Mouse (Mus musculus) CH12.LX (cell line): ENCODE results near the gene Gdf10. TPM values are rescaled to one million over a fixed set of nuclear protein-coding genes. Genes with fewer than 3 reads are reported as not detected.

Experiments used
- DNase-seq: peaks from one replicate; pipeline ENCODE4 v3.0.0-alpha.2; 2013; ENCODE audit errors: extremely low read depth
- H3K27ac ChIP-seq: 2 replicates; pipeline ENCODE4 v1.5.1; 2012; ENCODE audit warnings: low read depth, mild to moderate bottlenecking, control low read depth, moderate library complexity; ENCODE audit not compliant: insufficient read depth
- H3K27me3 ChIP-seq: replicated peaks from 2 replicates; pipeline ENCODE3; 2012; ENCODE audit warnings: inconsistent platforms
- H3K36me3 ChIP-seq, 2 experiments: replicated peaks in 1 of 2; 2 replicates each; pipeline versions ENCODE3 to v1.6.1; 2012; ENCODE audit warnings: inconsistent platforms in 1 of 2, low read length in 1 of 2, mild to moderate bottlenecking in 1 of 2, mixed read lengths in 1 of 2, moderate library complexity in 1 of 2; ENCODE audit not compliant: control insufficient read depth in 1 of 2, insufficient read depth in 1 of 2
- H3K4me1 ChIP-seq, 2 experiments: 2 replicates each; pipeline ENCODE4 v1.6.1; 2012; ENCODE audit warnings: inconsistent platforms in 1 of 2, moderate library complexity in 1 of 2; ENCODE audit not compliant: insufficient read depth in 2 of 2, control insufficient read depth in 1 of 2
- H3K4me2 ChIP-seq: 2 replicates; pipeline ENCODE4 v1.6.1; 2012; ENCODE audit warnings: low read depth, mild to moderate bottlenecking, control low read depth; ENCODE audit not compliant: poor library complexity, insufficient read depth, severe bottlenecking
- H3K4me3 ChIP-seq, 3 experiments: fragments of 150-350 bp in 1 of 3; sonication (generic) in 1 of 3; replicated peaks in 1 of 3; 2 replicates each; pipeline versions ENCODE3 to v1.5.1; 2011 to 2012; ENCODE audit warnings: low read depth in 2 of 3, low read length in 2 of 3, mild to moderate bottlenecking in 2 of 3, moderate library complexity in 2 of 3, control low read depth in 1 of 3, improper control_type of control experiment in 1 of 3, inconsistent platforms in 1 of 3, mixed read lengths in 1 of 3; ENCODE audit not compliant: poor library complexity in 1 of 3
- H3K79me2 ChIP-seq: replicated peaks from 2 replicates; pipeline ENCODE4 v1.6.1; 2012; ENCODE audit warnings: mild to moderate bottlenecking, moderate library complexity; ENCODE audit not compliant: control insufficient read depth, poor library complexity, insufficient read depth, severe bottlenecking; ENCODE audit errors: extremely low read depth
- H3K9ac ChIP-seq: 2 replicates; pipeline ENCODE4 v1.6.1; 2012; ENCODE audit warnings: low read depth, mild to moderate bottlenecking, control low read depth, moderate library complexity; ENCODE audit not compliant: insufficient read depth
- H3K9me3 ChIP-seq: replicated peaks from 2 replicates; pipeline ENCODE3; 2012; ENCODE audit warnings: low read length, inconsistent platforms, mixed read lengths
- BHLHE40 ChIP-seq: IDR thresholded peaks from 2 replicates; pipeline ENCODE4 v1.6.1; 2011; ENCODE audit warnings: mild to moderate bottlenecking, low read depth, low read length, improper control_type of control experiment
- CHD1 ChIP-seq: IDR thresholded peaks from 2 replicates; pipeline ENCODE4 v1.6.1; 2012; ENCODE audit warnings: low read depth, low read length, improper control_type of control experiment, inconsistent platforms
- CHD2 ChIP-seq: IDR thresholded peaks from 2 replicates; pipeline ENCODE4 v1.6.1; 2011; ENCODE audit warnings: low read length, improper control_type of control experiment
- CTCF ChIP-seq, 2 experiments: IDR thresholded peaks in 1 of 2; conservative IDR thresholded peaks in 1 of 2; 2 replicates each; pipeline ENCODE4 v1.5.1; 2011 to 2012; ENCODE audit warnings: low read depth in 2 of 2, low read length in 2 of 2, improper control_type of control experiment in 1 of 2, inconsistent platforms in 1 of 2, mild to moderate bottlenecking in 1 of 2, moderate library complexity in 1 of 2
- E2F4 ChIP-seq: IDR thresholded peaks from 2 replicates; pipeline ENCODE4 v1.6.1; 2011; ENCODE audit warnings: low read depth, low read length, improper control_type of control experiment; ENCODE audit not compliant: insufficient replicate concordance
- ELF1 ChIP-seq: IDR thresholded peaks from 2 replicates; pipeline ENCODE4 v1.6.1; 2014; ENCODE audit warnings: low read depth, mild to moderate bottlenecking, inconsistent platforms, low read length, improper control_type of control experiment
- IRF4 ChIP-seq: IDR thresholded peaks from 2 replicates; pipeline ENCODE4 v1.6.1; 2014; ENCODE audit warnings: low read depth, mild to moderate bottlenecking, inconsistent platforms, low read length, improper control_type of control experiment
- JUN ChIP-seq: IDR thresholded peaks from 2 replicates; pipeline ENCODE4 v1.6.1; 2011; ENCODE audit warnings: low read depth, mild to moderate bottlenecking, low read length, improper control_type of control experiment, moderate library complexity; ENCODE audit not compliant: insufficient read depth
- MAFK ChIP-seq: IDR thresholded peaks from 2 replicates; pipeline ENCODE4 v1.6.1; 2011; ENCODE audit warnings: low read length, improper control_type of control experiment; ENCODE audit not compliant: insufficient replicate concordance
- MAX ChIP-seq: IDR thresholded peaks from 2 replicates; pipeline ENCODE4 v1.6.1; 2011; ENCODE audit warnings: low read length, improper control_type of control experiment
- MAZ ChIP-seq: IDR thresholded peaks from 2 replicates; pipeline ENCODE4 v1.6.1; 2012; ENCODE audit warnings: low read depth, mild to moderate bottlenecking, inconsistent platforms, low read length, improper control_type of control experiment, moderate library complexity
- MEF2A ChIP-seq: IDR thresholded peaks from 2 replicates; pipeline ENCODE4 v1.6.1; 2014; ENCODE audit warnings: low read depth, mild to moderate bottlenecking, inconsistent platforms, low read length, improper control_type of control experiment, borderline replicate concordance
- MXI1 ChIP-seq: IDR thresholded peaks from 2 replicates; pipeline ENCODE4 v1.6.1; 2011; ENCODE audit warnings: mild to moderate bottlenecking, low read depth, low read length, improper control_type of control experiment
- NELFE ChIP-seq: IDR thresholded peaks from 2 replicates; pipeline ENCODE4 v1.6.1; 2011; ENCODE audit warnings: low read depth, low read length, improper control_type of control experiment
- NRF1 ChIP-seq: IDR thresholded peaks from 2 replicates; pipeline ENCODE4 v1.6.1; 2014; ENCODE audit warnings: low read depth, mild to moderate bottlenecking, inconsistent platforms, low read length, improper control_type of control experiment, moderate library complexity
- RAD21 ChIP-seq: IDR thresholded peaks from 2 replicates; pipeline ENCODE4 v1.6.1; 2011; ENCODE audit warnings: low read depth, mild to moderate bottlenecking, low read length, improper control_type of control experiment, moderate library complexity
- TBP ChIP-seq: conservative IDR thresholded peaks from 2 replicates; pipeline ENCODE4 v1.6.1; 2011; ENCODE audit warnings: low read depth, low read length, improper control_type of control experiment
- TCF12 ChIP-seq: IDR thresholded peaks from 2 replicates; pipeline ENCODE4 v1.6.1; 2014; ENCODE audit warnings: low read depth, mild to moderate bottlenecking, inconsistent platforms, low read length, improper control_type of control experiment
- UBTF ChIP-seq: IDR thresholded peaks from 2 replicates; pipeline ENCODE4 v1.6.1; 2012; ENCODE audit warnings: low read depth, mild to moderate bottlenecking, inconsistent platforms, low read length, improper control_type of control experiment, moderate library complexity
- ZMIZ1 ChIP-seq: IDR thresholded peaks from 2 replicates; pipeline ENCODE4 v1.6.1; 2012; ENCODE audit warnings: low read depth, mild to moderate bottlenecking, inconsistent platforms, low read length, improper control_type of control experiment
- dilution Hi-C: fragments of 300-500 bp; cut with MboI; formaldehyde crosslinking; loops from 2 replicates; pipeline ENCODE4 v1.14.3; 2020; ENCODE audit warnings: low sequenced_read_pairs; ENCODE audit not compliant: extremely low pct_unique_long_range_greater_than_20kb, extremely low pct_ligation_motif_present
- in situ Hi-C: fragments of 300-500 bp; cut with MboI; formaldehyde crosslinking; loops from 3 replicates; pipeline ENCODE4 v1.14.3; 2019; ENCODE audit warnings: low sequenced_read_pairs, low pct_ligation_motif_present, low pct_unique_long_range_greater_than_20kb, mixed read lengths
- polyA plus RNA-seq: library from polyadenylated mRNA; unstranded; fragments of >175 nt; gene quantifications from 2 replicates; pipeline ENCODE4 v1.2.1, GENCODE M21; 2012; ENCODE audit warnings: low read depth; ENCODE audit not compliant: insufficient read length
- total RNA-seq, 2 experiments: library from RNA; depleted of rRNA; stranded (reverse); fragments of 300-350 nt in 1 of 2; fragments of >200 nt in 1 of 2; gene quantifications; 2 replicates each; pipeline ENCODE4 v1.2.3; 2012 to 2014

Gdf10 gene
- total and polyA plus RNA-seq, 3 experiments = not detected

DNA sequence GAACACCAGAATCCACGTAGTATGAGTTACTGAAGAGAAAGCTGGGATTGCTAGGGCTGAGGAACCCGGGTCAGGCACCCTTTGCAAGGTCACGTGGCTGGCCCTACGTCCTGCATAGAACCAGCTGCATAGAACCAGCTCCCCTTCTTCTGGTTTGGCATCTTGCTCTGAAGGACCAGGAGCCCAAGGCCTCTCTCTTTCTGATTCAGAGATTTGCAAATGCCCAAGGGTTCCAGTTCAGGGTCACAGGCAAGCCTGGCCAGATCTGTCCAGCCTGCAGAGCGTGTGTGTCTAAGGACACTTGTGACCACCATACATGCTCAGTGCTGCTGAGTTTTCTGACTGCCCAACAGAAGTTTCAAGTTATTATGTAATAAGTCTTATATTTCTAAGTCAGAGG lies 18.8 kb downstream of the Gdf10 start:
- Histone ChIP-seq H3K27ac (no peak overlapping the region), H3K9me3 (no peaks in the 10 kb centered on the region), H3K79me2 (no peaks in the 10 kb centered on the region), H3K4me3 (no peak overlapping the region), H3K27me3 (no peaks in the 10 kb centered on the region), H3K4me2 (no peak overlapping the region), H3K36me3 (no peaks in the 10 kb centered on the region), H3K9ac (no peak overlapping the region), H3K4me1 (peaks cover 18 to 20% of the 10 kb centered on the region in 2 experiments)
- no peak for DNase-seq
- TF ChIP-seq UBTF (no peak), CHD1 (no peak)
- dilution Hi-C loops (no loop called here), in situ Hi-C loops (no loop called here)

DNA sequence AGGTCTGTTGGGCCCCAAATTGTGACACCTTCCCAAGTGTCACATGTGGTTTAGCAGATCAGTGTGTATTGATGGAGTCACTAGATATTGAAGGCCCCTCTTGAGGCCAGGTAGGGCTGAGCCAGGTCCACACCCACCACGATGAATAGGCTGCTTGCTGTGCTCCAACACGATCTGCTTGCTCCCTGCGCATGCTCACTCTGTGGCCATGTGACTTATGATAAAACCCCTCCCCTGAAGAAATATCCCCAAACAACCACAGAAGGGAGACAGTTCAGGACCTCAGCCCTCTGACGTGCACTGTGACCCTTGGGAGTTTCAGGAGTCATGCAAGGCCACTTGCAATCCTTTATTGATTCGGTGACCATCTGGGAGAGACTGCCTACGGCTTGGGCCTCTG lies 22.7 kb downstream of the Gdf10 start:
- peaks cover 12 to 14% of the 10 kb centered on the region in 2 experiments for H3K4me1 ChIP-seq
- dilution Hi-C loops (no loop called here), in situ Hi-C loops (no loop called here)
- no peaks in the 10 kb centered on the region for H3K9me3 ChIP-seq
- no peak overlapping the region for H3K4me2 ChIP-seq
- no peak overlapping the region for H3K4me3 ChIP-seq
- DNase-seq = no peak
- H3K27me3 ChIP-seq = no peaks in the 10 kb centered on the region
- H3K27ac ChIP-seq = no peak overlapping the region
- H3K79me2 ChIP-seq = no peaks in the 10 kb centered on the region
- no peak overlapping the region for H3K9ac ChIP-seq
- no peaks in the 10 kb centered on the region for H3K36me3 ChIP-seq
- no peak for TF ChIP-seq ZMIZ1
- TF ChIP-seq TBP = no peak
- no peak for TF ChIP-seq IRF4
- no peak for TF ChIP-seq ELF1
- TF ChIP-seq NRF1 = peak; percentile 54
- 0 out of 2 replicates have a peak, but pooled peaks have one; percentile 7 for TF ChIP-seq MAX
- TF ChIP-seq, all 38 proteins: peak for 2

DNA sequence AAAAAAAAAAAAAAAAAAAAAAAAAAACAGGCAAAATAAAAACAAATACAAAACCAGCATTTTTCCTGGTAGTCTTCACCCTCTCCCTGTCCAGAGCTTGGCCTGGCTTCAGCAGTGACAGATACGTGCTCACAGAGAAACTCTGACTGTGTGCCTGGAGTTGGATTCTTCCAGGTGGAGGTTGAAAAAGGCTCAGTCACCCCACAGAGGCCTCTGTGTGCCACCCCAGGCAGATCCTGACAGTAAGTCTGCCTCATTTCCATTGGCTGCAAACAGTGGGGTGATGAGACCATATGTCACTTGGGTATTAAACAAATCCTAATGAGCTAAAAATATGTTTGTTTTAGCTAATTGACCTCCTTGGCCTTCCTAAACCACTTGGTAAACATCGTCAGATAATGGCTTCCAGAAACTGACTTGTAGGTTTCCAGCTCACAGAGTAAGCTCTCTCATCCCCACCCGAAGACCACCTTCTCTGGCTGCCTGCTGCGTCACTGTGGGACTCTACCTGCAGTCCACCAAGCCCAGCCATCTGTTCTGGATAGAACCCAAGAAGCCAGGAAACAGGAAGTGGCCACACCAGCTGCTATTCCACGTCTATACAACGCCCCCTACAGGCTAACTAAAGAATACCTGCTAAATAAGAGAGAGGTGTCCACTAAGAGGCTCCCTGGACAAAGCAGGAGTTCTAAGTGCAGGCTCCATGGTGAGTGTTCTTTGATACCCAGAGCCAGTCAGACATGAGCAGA lies 29.0 kb downstream of the Gdf10 start:
- Histone ChIP-seq H3K9ac (no peak overlapping the region), H3K27me3 (no peaks in the 10 kb centered on the region), H3K4me3 (no peak overlapping the region), H3K27ac (no peak overlapping the region), H3K4me2 (no peak overlapping the region), H3K36me3 (no peaks in the 10 kb centered on the region), H3K9me3 (no peaks in the 10 kb centered on the region), H3K79me2 (no peaks in the 10 kb centered on the region), H3K4me1 (peaks cover 3 to 8% of the 10 kb centered on the region in 2 experiments; a peak in 2 of 4 replicates)
- DNase-seq = peak; percentile 46
- in situ Hi-C loops = no loop called here
- TF ChIP-seq NRF1 = no peak
- peak; percentile 10 for TF ChIP-seq RAD21
- TF ChIP-seq TCF12 = no peak
- TF ChIP-seq CHD2 = no peak
- peak; percentile 39 to 45; a peak in 3 of 4 replicates for TF ChIP-seq CTCF (conservative IDR thresholded peaks at IDR 0.05 in 1 of 2, IDR thresholded peaks at IDR 0.05 in 1 of 2; ENCODE audit: low read depth in 2 of 2, low read length in 2 of 2)
- TF ChIP-seq MAFK = no peak
- TF ChIP-seq MEF2A = no peak
- TF ChIP-seq MXI1 = no peak
- TF ChIP-seq MAZ = no peak
- no peak for TF ChIP-seq E2F4
- no peak for TF ChIP-seq NELFE
- TF ChIP-seq JUN = no peak
- TF ChIP-seq BHLHE40 = no peak
- peak; percentile 58 for TF ChIP-seq ELF1
- dilution Hi-C loops = no loop called here
